Mouse (Mus musculus) erythroblast, embryonic 14.5 days (primary cell): ENCODE results near the gene Btbd9.

Experiments used
- GATA1 ChIP-seq: IDR thresholded peaks from 2 replicates; pipeline ENCODE4 v1.6.1; 2012; ENCODE audit warnings: low read length, inconsistent platforms, mixed read lengths
- TAL1 ChIP-seq: IDR thresholded peaks from 3 replicates; pipeline ENCODE4 v1.6.1; 2012; ENCODE audit warnings: low read length, inconsistent platforms, mixed read lengths

- TF ChIP-seq GATA1 (no peak), TAL1 (no peak)
Observed at GRCm38 (mm10) chr17:30197280-30198030, 378.8 kb downstream of the Btbd9 start.
